Mouse (Mus musculus) MEL (cell line): ENCODE data around the gene Gm6525. TPM values are rescaled to one million over a fixed set of nuclear protein-coding genes. Genes with fewer than 3 reads are reported as not detected.

Source experiments
- DNase-seq: peaks from one replicate; pipeline ENCODE4 v3.0.0; 2011; ENCODE audit warnings: low read depth, low spot score
- H3K27ac ChIP-seq: 2 replicates; pipeline ENCODE4 v1.5.1; 2012; ENCODE audit warnings: low read depth, mild to moderate bottlenecking, control low read depth, low read length, moderate library complexity; ENCODE audit not compliant: control insufficient read depth
- H3K27me3 ChIP-seq, 2 experiments: fragments of 150-350 bp in 1 of 2; sonication (generic) in 1 of 2; 2 replicates each; pipeline ENCODE4 v1.6.1; 2012; ENCODE audit warnings: low read length in 2 of 2, mild to moderate bottlenecking in 2 of 2, improper control_type of control experiment in 1 of 2, moderate library complexity in 1 of 2; ENCODE audit not compliant: insufficient read depth in 2 of 2, control insufficient read depth in 1 of 2
- H3K36me3 ChIP-seq, 2 experiments: 2 replicates each; pipeline ENCODE4 v1.6.1; 2012 to 2014; ENCODE audit warnings: low read length in 2 of 2, improper control_type of control experiment in 1 of 2, inconsistent platforms in 1 of 2, mild to moderate bottlenecking in 1 of 2; ENCODE audit not compliant: insufficient read depth in 2 of 2, control insufficient read depth in 1 of 2
- H3K4me1 ChIP-seq, 2 experiments: fragments of 150-350 bp in 1 of 2; sonication (generic) in 1 of 2; 2 replicates each; pipeline ENCODE4 v1.6.1; 2012; ENCODE audit warnings: low read length in 2 of 2, improper control_type of control experiment in 1 of 2, mild to moderate bottlenecking in 1 of 2; ENCODE audit not compliant: insufficient read depth in 2 of 2, control insufficient read depth in 1 of 2
- H3K4me3 ChIP-seq, 2 experiments: fragments of 150-350 bp in 1 of 2; sonication (generic) in 1 of 2; 2 replicates each; pipeline ENCODE4 v1.5.1; 2012; ENCODE audit warnings: low read depth in 2 of 2, low read length in 2 of 2, mild to moderate bottlenecking in 2 of 2, moderate library complexity in 2 of 2, control low read depth in 1 of 2, improper control_type of control experiment in 1 of 2; ENCODE audit not compliant: control insufficient read depth in 1 of 2, insufficient read depth in 1 of 2
- H3K79me2 ChIP-seq: 2 replicates; pipeline ENCODE4 v1.6.1; 2012; ENCODE audit warnings: mild to moderate bottlenecking, low read length, moderate library complexity; ENCODE audit not compliant: control insufficient read depth, poor library complexity, insufficient read depth
- H3K9ac ChIP-seq: 2 replicates; pipeline ENCODE4 v1.6.1; 2012; ENCODE audit warnings: low read depth, mild to moderate bottlenecking, control low read depth, low read length, moderate library complexity; ENCODE audit not compliant: control insufficient read depth, poor library complexity, severe bottlenecking
- H3K9me3 ChIP-seq: fragments of 150-350 bp; sonication (generic); replicated peaks from 2 replicates; pipeline ENCODE4 v1.6.1; 2012; ENCODE audit warnings: mild to moderate bottlenecking, low read length, improper control_type of control experiment, moderate library complexity; ENCODE audit not compliant: insufficient read depth
- BHLHE40 ChIP-seq: IDR thresholded peaks from 2 replicates; pipeline ENCODE4 v1.6.1; 2012; ENCODE audit warnings: low read depth, mild to moderate bottlenecking, inconsistent platforms, low read length, improper control_type of control experiment, borderline replicate concordance
- ELF1 ChIP-seq: IDR thresholded peaks from 2 replicates; pipeline ENCODE4 v1.6.1; 2014; ENCODE audit warnings: low read depth, mild to moderate bottlenecking, inconsistent platforms, low read length, improper control_type of control experiment, moderate library complexity
- EP300 ChIP-seq, 2 experiments: IDR thresholded peaks; 2 replicates each; pipeline ENCODE4 v1.6.1; 2011; ENCODE audit warnings: improper control_type of control experiment in 2 of 2, low read length in 2 of 2, low read depth in 1 of 2, mild to moderate bottlenecking in 1 of 2
- ETS1 ChIP-seq: IDR thresholded peaks from 2 replicates; pipeline ENCODE4 v1.6.1; 2012; ENCODE audit warnings: low read depth, mild to moderate bottlenecking, inconsistent platforms, low read length, improper control_type of control experiment, moderate library complexity
- GATA1 ChIP-seq: IDR thresholded peaks from 2 replicates; pipeline ENCODE4 v1.6.1; 2011; ENCODE audit warnings: low read depth, low read length, improper control_type of control experiment
- JUND ChIP-seq: IDR thresholded peaks from 2 replicates; pipeline ENCODE4 v1.6.1; 2011; ENCODE audit warnings: low read depth, mild to moderate bottlenecking, improper control_type of control experiment, low read length
- MAFK ChIP-seq: IDR thresholded peaks from 2 replicates; pipeline ENCODE4 v1.6.1; 2011; ENCODE audit warnings: low read depth, mild to moderate bottlenecking, low read length, improper control_type of control experiment, borderline replicate concordance
- MEF2A ChIP-seq: IDR thresholded peaks from 2 replicates; pipeline ENCODE4 v1.6.1; 2014; ENCODE audit warnings: low read depth, mild to moderate bottlenecking, inconsistent platforms, low read length, improper control_type of control experiment; ENCODE audit not compliant: poor library complexity, insufficient replicate concordance, severe bottlenecking; ENCODE audit errors: extremely low read depth
- MXI1 ChIP-seq: IDR thresholded peaks from 2 replicates; pipeline ENCODE4 v1.6.1; 2011; ENCODE audit warnings: mild to moderate bottlenecking, low read depth, low read length, improper control_type of control experiment
- MYB ChIP-seq: IDR thresholded peaks from 2 replicates; pipeline ENCODE4 v1.6.1; 2011; ENCODE audit warnings: mild to moderate bottlenecking, low read depth, low read length, improper control_type of control experiment
- MYC ChIP-seq: IDR thresholded peaks from 2 replicates; pipeline ENCODE4 v1.6.1; 2011; ENCODE audit warnings: low read depth, mild to moderate bottlenecking, low read length, improper control_type of control experiment, moderate library complexity
- POLR2AphosphoS5 ChIP-seq: IDR thresholded peaks from 2 replicates; pipeline ENCODE4 v1.6.1; 2012; ENCODE audit warnings: low read depth, borderline replicate concordance, mild to moderate bottlenecking, inconsistent platforms, low read length, moderate library complexity, mixed read lengths
- RAD21 ChIP-seq: IDR thresholded peaks from 2 replicates; pipeline ENCODE4 v1.6.1; 2011; ENCODE audit warnings: mild to moderate bottlenecking, low read depth, low read length, improper control_type of control experiment
- RCOR1 ChIP-seq: IDR thresholded peaks from 2 replicates; pipeline ENCODE4 v1.6.1; 2012; ENCODE audit warnings: low read depth, mild to moderate bottlenecking, inconsistent platforms, low read length, improper control_type of control experiment
- SIN3A ChIP-seq: IDR thresholded peaks from 2 replicates; pipeline ENCODE4 v1.6.1; 2012; ENCODE audit warnings: low read length, improper control_type of control experiment, inconsistent platforms
- USF2 ChIP-seq, 2 experiments: IDR thresholded peaks; 2 replicates each; pipeline ENCODE4 v1.6.1; 2011 to 2012; ENCODE audit warnings: improper control_type of control experiment in 2 of 2, low read length in 2 of 2, borderline replicate concordance in 1 of 2, inconsistent platforms in 1 of 2, low read depth in 1 of 2, mild to moderate bottlenecking in 1 of 2; ENCODE audit not compliant: insufficient read depth in 1 of 2
- ZKSCAN1 ChIP-seq: IDR thresholded peaks from 2 replicates; pipeline ENCODE4 v1.6.1; 2012; ENCODE audit warnings: low read depth, mild to moderate bottlenecking, inconsistent platforms, low read length, improper control_type of control experiment, moderate library complexity
- ZNF384 ChIP-seq: IDR thresholded peaks from 2 replicates; pipeline ENCODE4 v1.6.1; 2012; ENCODE audit warnings: low read depth, mild to moderate bottlenecking, inconsistent platforms, low read length, improper control_type of control experiment
- polyA plus RNA-seq, 2 experiments: library from polyadenylated mRNA; stranded (reverse) in 1 of 2; unstranded in 1 of 2; fragments of >175 nt in 1 of 2; fragments of >200 nt in 1 of 2; gene quantifications; 2 replicates each; pipeline versions ENCODE4 v1.2.1 to v1.2.4; 2012; ENCODE audit warnings: low replicate concordance in 2 of 2, low read depth in 1 of 2; ENCODE audit not compliant: insufficient read length in 2 of 2, insufficient read depth in 1 of 2, missing spikeins in 1 of 2
- total RNA-seq: library from RNA; depleted of rRNA; stranded (reverse); fragments of 300-350 nt; gene quantifications from 2 replicates; pipeline ENCODE4 v1.2.3, GENCODE M21; 2012

The Gm6525 gene
- total and polyA plus RNA-seq, 3 experiments, result 0.35 to 0.85 TPM; not detected in 1

GRCm38 (mm10) chr3:84155558-84156006, 18.3 kb upstream of the Gm6525 start, which contains the start of gene Mnd1 (continued):
- no peak for TF ChIP-seq MEF2A
- no peak for TF ChIP-seq ELF1

DNA sequence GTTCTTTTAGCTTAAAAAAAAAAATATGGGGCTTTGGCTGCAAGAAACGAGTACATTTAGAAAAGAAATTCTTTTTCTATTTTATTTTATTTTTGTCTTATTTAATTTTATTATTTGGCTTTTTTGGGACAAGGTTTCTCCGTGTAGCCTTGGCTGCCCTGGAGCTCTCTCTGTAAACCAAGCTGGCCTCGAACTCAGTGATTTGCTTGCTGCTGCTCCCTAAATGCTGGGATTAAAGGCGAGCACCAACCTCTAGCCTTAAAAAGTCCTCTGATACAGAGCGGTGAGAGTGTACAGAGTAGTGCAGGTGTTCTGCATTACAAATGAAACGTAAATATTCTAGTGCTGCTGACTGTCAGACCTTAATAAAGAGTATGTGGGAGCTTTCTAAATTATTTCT, 17.8 kb upstream of the Gm6525 start:
- H3K27me3 ChIP-seq, result no peaks in the 10 kb centered on the region
- H3K4me3 ChIP-seq, result peak overlapping the region; percentile 64 to 76
- DNase-seq, result no peak
- H3K79me2 ChIP-seq, result peaks cover 3% of the 10 kb centered on the region; the same call in 1 of the 2 replicates
- no peaks in the 10 kb centered on the region; a peak in 1 of 4 replicates for H3K4me1 ChIP-seq
- peaks cover 0 to 4% of the 10 kb centered on the region in 2 experiments; a peak in 2 of 4 replicates for H3K36me3 ChIP-seq
- peak overlapping the region; percentile 54 for H3K9ac ChIP-seq
- no peaks in the 10 kb centered on the region for H3K9me3 ChIP-seq
- no peak overlapping the region for H3K27ac ChIP-seq
- TF ChIP-seq ZKSCAN1, result no peak
- no peak for TF ChIP-seq GATA1
- TF ChIP-seq MEF2A, result no peak
- no peak for TF ChIP-seq JUND
- no peak for TF ChIP-seq MAFK
- TF ChIP-seq EP300 (IDR thresholded peaks at IDR 0.05; ENCODE audit: low read depth in 1 of 2, low read length in 2 of 2), result no peak
- TF ChIP-seq USF2 (IDR thresholded peaks at IDR 0.05; ENCODE audit: borderline replicate concordance in 1 of 2, insufficient read depth in 1 of 2, low read depth in 1 of 2, low read length in 2 of 2), result no peak
- no peak for TF ChIP-seq ETS1
- TF ChIP-seq POLR2AphosphoS5, result no peak
- TF ChIP-seq MXI1, result no peak
- no peak for TF ChIP-seq RAD21
- TF ChIP-seq ZNF384, result no peak
- TF ChIP-seq MYC, result no peak
- no peak for TF ChIP-seq MYB
- no peak for TF ChIP-seq RCOR1
- TF ChIP-seq SIN3A, result no peak

DNA sequence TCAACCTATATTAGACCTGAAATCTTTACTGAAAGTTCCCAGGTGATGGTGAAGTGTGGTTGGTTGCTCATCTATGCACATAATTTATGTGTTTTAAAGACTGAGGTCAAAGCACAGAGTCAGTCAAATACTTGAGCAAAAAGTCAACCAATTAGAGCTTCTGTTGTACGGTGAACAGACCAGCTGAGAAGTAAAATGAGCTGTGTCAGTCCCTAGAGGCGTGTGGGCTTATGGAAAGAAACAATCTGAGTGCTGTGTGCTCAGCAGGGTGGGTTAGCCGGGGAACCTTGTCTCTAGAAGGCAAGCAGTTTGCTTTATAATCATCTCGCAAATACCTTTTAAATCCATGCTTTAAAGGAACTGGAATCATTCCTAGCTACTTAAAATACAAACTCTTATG, 16.9 kb upstream of the Gm6525 start:
- Histone ChIP-seq H3K27me3 (no peaks in the 10 kb centered on the region), H3K36me3 (peaks cover 0 to 4% of the 10 kb centered on the region in 2 experiments; a peak in 2 of 4 replicates), H3K9me3 (no peaks in the 10 kb centered on the region), H3K79me2 (peaks cover 3% of the 10 kb centered on the region; the same call in 1 of the 2 replicates), H3K4me1 (no peaks in the 10 kb centered on the region; a peak in 1 of 4 replicates), H3K9ac (no peak overlapping the region), H3K4me3 (no peak overlapping the region), H3K27ac (no peak overlapping the region)
- DNase-seq, result no peak
- no peak for TF ChIP-seq BHLHE40
